Mouse (Mus musculus): ENCODE data around the gene Gm49630.
"Not testable (repeated sequence)": the region's sequence is repeated elsewhere in the genome, so short reads cannot be mapped to it uniquely, and the experiment has no call there.

- TF ChIP-seq POLR2A (IDR thresholded peaks at IDR 0.05; ENCODE audit: low read depth, low read length); CTCF (conservative IDR thresholded peaks at IDR 0.05; ENCODE audit: insufficient read depth, insufficient read length, low read depth, low read length): not testable (repeated sequence)
Observed at GRCm38 (mm10) chr17:7413336-7413735, 41.6 kb upstream of the Gm49630 start.
